27 mouse cellular contexts compared by ENCODE assay signal in genomic region chr5:57850111-57850510, GRCm38 (mm10).
"Had no signal": no experiment of that assay in that cellular context is flagged by ENCODE, and none has a peak within 500 bp of the region (broad histone marks: within the 10 kb centered on the region; RNA-seq: fewer than 3 reads in every experiment).

No protein-coding gene starts in this region.

- H3K9ac ChIP-seq: heart, embryonic 13.5 days; heart, embryonic 15.5 days; hindbrain, embryonic 13.5 days; hindbrain, embryonic 15.5 days; kidney, embryonic 15.5 days; limb, embryonic 13.5 days; limb, embryonic 15.5 days; liver, embryonic 12.5 days; liver, embryonic 14.5 days had no signal

- H3K4me3 ChIP-seq: heart, adult 2 months; heart, embryonic 13.5 days; heart, embryonic 15.5 days; hindbrain, embryonic 13.5 days; hindbrain, embryonic 15.5 days; kidney, embryonic 15.5 days; left cerebral cortex, adult 2 months; limb, embryonic 13.5 days; limb, embryonic 15.5 days; liver, embryonic 12.5 days had no signal

- DNase-seq: gastrocnemius, postnatal 14 days; gastrocnemius, postnatal 36 days; heart, adult 11 months; heart, adult 2 months; heart, postnatal 14 days; heart, postnatal 36 days; kidney, adult 2 months; kidney, adult 9 months; kidney, postnatal 14 days; kidney, postnatal 36 days; layer of hippocampus, adult 9-11 months; layer of hippocampus, postnatal 36 days; left cerebral cortex, postnatal 4 days had no signal

- H3K4me1 ChIP-seq: hindbrain, embryonic 13.5 days; hindbrain, embryonic 15.5 days; kidney, embryonic 15.5 days; limb, embryonic 13.5 days; limb, embryonic 15.5 days; liver, embryonic 12.5 days had no signal

- ATAC-seq: hindbrain, postnatal 0 days; intestine, postnatal 0 days; liver, embryonic 12.5 days had no signal

- H3K36me3 ChIP-seq: heart, embryonic 13.5 days; heart, embryonic 15.5 days; hindbrain, embryonic 13.5 days; hindbrain, embryonic 15.5 days; kidney, embryonic 15.5 days; limb, embryonic 13.5 days; limb, embryonic 15.5 days; liver, embryonic 12.5 days had no signal

- H3K27me3 ChIP-seq: heart, embryonic 13.5 days; heart, embryonic 15.5 days; hindbrain, embryonic 13.5 days; hindbrain, embryonic 15.5 days; kidney, embryonic 15.5 days; limb, embryonic 15.5 days; liver, embryonic 12.5 days had no signal

- H3K27ac ChIP-seq: heart, adult 2 months; heart, embryonic 13.5 days; heart, embryonic 15.5 days; hindbrain, embryonic 13.5 days; hindbrain, embryonic 15.5 days; hindbrain, postnatal 0 days; kidney, embryonic 15.5 days; kidney, postnatal 0 days; limb, embryonic 13.5 days; limb, embryonic 15.5 days; liver, embryonic 12.5 days; liver, embryonic 14.5 days had no signal

- H3K9me3 ChIP-seq: heart, embryonic 13.5 days; heart, embryonic 15.5 days; hindbrain, embryonic 13.5 days; hindbrain, embryonic 15.5 days; kidney, embryonic 15.5 days; limb, embryonic 13.5 days; limb, embryonic 15.5 days; liver, embryonic 12.5 days had no signal

- H3K4me2 ChIP-seq: heart, embryonic 11.5 days; heart, embryonic 13.5 days; heart, embryonic 15.5 days; hindbrain, embryonic 13.5 days; hindbrain, embryonic 15.5 days; kidney, embryonic 15.5 days; limb, embryonic 13.5 days; limb, embryonic 15.5 days; liver, embryonic 12.5 days had no signal
